In genomic region chr3:30766177-30766576, GRCm38 (mm10) we compare ENCODE assay signal across 10 mouse cellular contexts. TPM values are rescaled to one million over a fixed set of nuclear protein-coding genes. Genes with fewer than 3 reads are reported as not detected.
DNase-seq lines count a peak whose midpoint lies in the region; ATAC-seq and TF ChIP-seq lines count a peak whose summit lies in the region.
"Had no signal": no experiment of that assay in that cellular context is flagged by ENCODE, and none has a peak within 500 bp of the region (broad histone marks: within the 10 kb centered on the region; RNA-seq: fewer than 3 reads in every experiment).

No protein-coding gene starts in this region.

- H3K4me1 ChIP-seq in kidney, embryonic 14.5 days (ENCODE audit: control insufficient read depth, insufficient read depth, low read length): no peaks in the 10 kb centered on the region
- peaks cover 44% of the 10 kb centered on the region for H3K4me1 ChIP-seq in liver, embryonic 13.5 days (replicated peaks)
- no peaks in the 10 kb centered on the region for H3K4me1 ChIP-seq in stomach, postnatal 0 days (replicated peaks; ENCODE audit: control insufficient read depth, insufficient read depth)
- no peaks in the 10 kb centered on the region for H3K4me1 ChIP-seq in hindbrain, embryonic 11.5 days (replicated peaks; ENCODE audit: control insufficient read depth, insufficient read depth, low read length)

- no peak for ATAC-seq in kidney, embryonic 14.5 days (ENCODE audit: low FRiP score, low TSS enrichment)
- ATAC-seq in liver, embryonic 13.5 days (ENCODE audit: low read depth): peak; percentile 76
- ATAC-seq in stomach, postnatal 0 days (ENCODE audit: low FRiP score, low TSS enrichment): peak; percentile 80
- ATAC-seq in hindbrain, embryonic 11.5 days (ENCODE audit: low FRiP score): no peak

- DNase-seq in kidney, adult 11 months: peak; percentile 88
- DNase-seq in heart, postnatal 10 days: peak; percentile 34 to 54
- DNase-seq in liver, embryonic 13.5 days: peak; percentile 63
- peak; percentile 66 for DNase-seq in stomach, postnatal 0 days (ENCODE audit: low spot score)
- DNase-seq in frontal cortex, postnatal 14 days (ENCODE audit: low spot score in 2 of 2): no peak
- DNase-seq in hindbrain, embryonic 11.5 days (ENCODE audit: low spot score): no peak
- DNase-seq in cerebellum, adult 18-20 months: no peak
- DNase-seq: cerebellum, adult 11-12 months had no signal

- H3K27ac ChIP-seq in kidney, embryonic 14.5 days (ENCODE audit: low read depth, low read length): no peak overlapping the region
- peak overlapping the region; percentile 96 for H3K27ac ChIP-seq in liver, embryonic 13.5 days
- no peak overlapping the region for H3K27ac ChIP-seq in stomach, postnatal 0 days (replicated peaks)
- no peak overlapping the region for H3K27ac ChIP-seq in hindbrain, embryonic 11.5 days (ENCODE audit: low read depth, low read length)

- H3K9ac ChIP-seq in kidney, embryonic 14.5 days (ENCODE audit: low read depth, low read length): no peak overlapping the region
- peak overlapping the region; percentile 67 for H3K9ac ChIP-seq in liver, embryonic 13.5 days
- H3K9ac ChIP-seq in stomach, postnatal 0 days (ENCODE audit: low read length): no peak overlapping the region
- no peak overlapping the region for H3K9ac ChIP-seq in hindbrain, embryonic 11.5 days (ENCODE audit: low read depth, low read length)

- WGBS in kidney, embryonic 14.5 days: 78% methylated on average over 7 of the region's 7 CpGs
- WGBS in liver, embryonic 13.5 days (ENCODE audit: insufficient replicate concordance): 24% methylated on average over 7 of the region's 7 CpGs
- WGBS in stomach, postnatal 0 days: 46% methylated on average over 7 of the region's 7 CpGs
- 82% methylated on average over 7 of the region's 7 CpGs for WGBS in hindbrain, embryonic 11.5 days

- TF ChIP-seq EP300 in stomach, postnatal 0 days (optimal IDR thresholded peaks at IDR 0.05): no peak

- no peak for TF ChIP-seq CTCF in stomach, postnatal 0 days (IDR thresholded peaks at IDR 0.05; ENCODE audit: low read depth)

- intact Hi-C loops in heart, postnatal 10 days (cut with DNase I): no loop called here

- H3K36me3 ChIP-seq in kidney, embryonic 14.5 days (ENCODE audit: control insufficient read depth, insufficient read depth, low read length): no peaks in the 10 kb centered on the region
- H3K36me3 ChIP-seq in liver, embryonic 13.5 days: no peaks in the 10 kb centered on the region
- no peaks in the 10 kb centered on the region for H3K36me3 ChIP-seq in stomach, postnatal 0 days (ENCODE audit: control insufficient read depth, insufficient read depth, low read length)
- no peaks in the 10 kb centered on the region for H3K36me3 ChIP-seq in hindbrain, embryonic 11.5 days (ENCODE audit: control insufficient read depth, insufficient read depth, low read length)

- H3K4me2 ChIP-seq in kidney, embryonic 14.5 days (replicated peaks; ENCODE audit: low read depth, low read length): no peak overlapping the region
- peak overlapping the region; percentile 68 for H3K4me2 ChIP-seq in liver, embryonic 13.5 days
- H3K4me2 ChIP-seq in stomach, postnatal 0 days (replicated peaks; ENCODE audit: low read depth): no peak overlapping the region
- no peak overlapping the region for H3K4me2 ChIP-seq in hindbrain, embryonic 11.5 days (replicated peaks; ENCODE audit: low read depth, low read length)

- H3K27me3 ChIP-seq in kidney, embryonic 14.5 days (ENCODE audit: control insufficient read depth, insufficient read depth, low read length): no peaks in the 10 kb centered on the region
- no peaks in the 10 kb centered on the region for H3K27me3 ChIP-seq in liver, embryonic 13.5 days
- H3K27me3 ChIP-seq in stomach, postnatal 0 days (ENCODE audit: control insufficient read depth, insufficient read depth, low read length): no peaks in the 10 kb centered on the region
- H3K27me3 ChIP-seq in hindbrain, embryonic 11.5 days (ENCODE audit: control insufficient read depth, insufficient read depth, low read length): no peaks in the 10 kb centered on the region

- H3K4me3 ChIP-seq in kidney, embryonic 14.5 days (ENCODE audit: low read length): no peak overlapping the region
- peak overlapping the region; percentile 26 for H3K4me3 ChIP-seq in liver, embryonic 13.5 days (replicated peaks)
- H3K4me3 ChIP-seq in stomach, postnatal 0 days (ENCODE audit: low read depth, low read length): no peak overlapping the region
- H3K4me3 ChIP-seq in hindbrain, embryonic 11.5 days (ENCODE audit: low read depth, low read length): no peak overlapping the region

- no peaks in the 10 kb centered on the region for H3K9me3 ChIP-seq in kidney, embryonic 14.5 days (ENCODE audit: control insufficient read depth, low read length)
- H3K9me3 ChIP-seq in liver, embryonic 13.5 days (replicated peaks): no peaks in the 10 kb centered on the region
- H3K9me3 ChIP-seq in stomach, postnatal 0 days (ENCODE audit: control insufficient read depth, low read length): no peaks in the 10 kb centered on the region
- no peaks in the 10 kb centered on the region for H3K9me3 ChIP-seq in hindbrain, embryonic 11.5 days (ENCODE audit: control insufficient read depth, low read length)

RNA-seq across cellular contexts. Expression of gene Samd7, which starts 20.1 kb away (rescaled TPM):
- polyA plus RNA-seq in kidney, embryonic 14.5 days (2014; fragmentation: Nextera tagmentation; extraction: Ambion mirVana): not detected in 2 replicates
- not detected for total RNA-seq in heart, postnatal 10 days (2021)
- polyA plus RNA-seq in liver, embryonic 13.5 days (2015; fragmentation: Nextera tagmentation; extraction: Ambion mirVana): 0.06 and 0.09 TPM in 2 replicates
- polyA plus RNA-seq in stomach, postnatal 0 days (2015; fragmentation: Nextera tagmentation; extraction: Ambion mirVana): not detected in 2 replicates
- not detected in 2 replicates for polyA plus RNA-seq in hindbrain, embryonic 11.5 days (2014; fragmentation: Nextera tagmentation; extraction: Ambion mirVana)
- polyA plus RNA-seq: neural tube, embryonic 11.5 days had no signal

RNA-seq across cellular contexts. Expression of gene Sec62, which starts 26.5 kb away (rescaled TPM):
- 98.0 and 108 TPM in 2 replicates for polyA plus RNA-seq in kidney, embryonic 14.5 days (2014; fragmentation: Nextera tagmentation; extraction: Ambion mirVana)
- total RNA-seq in heart, postnatal 10 days (2021): 10 to 100 TPM; 45.6 to 49.9 TPM
- polyA plus RNA-seq in liver, embryonic 13.5 days (2015; fragmentation: Nextera tagmentation; extraction: Ambion mirVana): 56.5 and 68.1 TPM in 2 replicates
- 106 and 118 TPM in 2 replicates for polyA plus RNA-seq in stomach, postnatal 0 days (2015; fragmentation: Nextera tagmentation; extraction: Ambion mirVana)
- polyA plus RNA-seq in hindbrain, embryonic 11.5 days (2014; fragmentation: Nextera tagmentation; extraction: Ambion mirVana): 64.3 and 71.5 TPM in 2 replicates

Comparison
In these comparisons a context has a peak if more than half of its experiments do, and no peak if none do; other contexts are left out.
1. DNase-seq: peak in kidney, adult 11 months (single experiment), heart, postnatal 10 days (2 of 2), liver, embryonic 13.5 days (single experiment) and stomach, postnatal 0 days (single experiment); none in frontal cortex, postnatal 14 days (0 of 2), hindbrain, embryonic 11.5 days (single experiment) and cerebellum, adult 18-20 months (0 of 2).
2. ATAC-seq: peak in liver, embryonic 13.5 days (single experiment) and stomach, postnatal 0 days (single experiment); none in kidney, embryonic 14.5 days (single experiment) and hindbrain, embryonic 11.5 days (single experiment).